Mouse (Mus musculus) stomach, postnatal 0 days (tissue): ENCODE measurements around the gene Isy1.

Experiments
- CTCF ChIP-seq: IDR thresholded peaks from 2 replicates; pipeline ENCODE4 v1.5.1; 2016; ENCODE audit warnings: antibody characterized with exemption, low read depth, mild to moderate bottlenecking, moderate library complexity
- EP300 ChIP-seq: optimal IDR thresholded peaks from 2 replicates; pipeline ENCODE3; 2016; ENCODE audit warnings: antibody characterized with exemption

DNA sequence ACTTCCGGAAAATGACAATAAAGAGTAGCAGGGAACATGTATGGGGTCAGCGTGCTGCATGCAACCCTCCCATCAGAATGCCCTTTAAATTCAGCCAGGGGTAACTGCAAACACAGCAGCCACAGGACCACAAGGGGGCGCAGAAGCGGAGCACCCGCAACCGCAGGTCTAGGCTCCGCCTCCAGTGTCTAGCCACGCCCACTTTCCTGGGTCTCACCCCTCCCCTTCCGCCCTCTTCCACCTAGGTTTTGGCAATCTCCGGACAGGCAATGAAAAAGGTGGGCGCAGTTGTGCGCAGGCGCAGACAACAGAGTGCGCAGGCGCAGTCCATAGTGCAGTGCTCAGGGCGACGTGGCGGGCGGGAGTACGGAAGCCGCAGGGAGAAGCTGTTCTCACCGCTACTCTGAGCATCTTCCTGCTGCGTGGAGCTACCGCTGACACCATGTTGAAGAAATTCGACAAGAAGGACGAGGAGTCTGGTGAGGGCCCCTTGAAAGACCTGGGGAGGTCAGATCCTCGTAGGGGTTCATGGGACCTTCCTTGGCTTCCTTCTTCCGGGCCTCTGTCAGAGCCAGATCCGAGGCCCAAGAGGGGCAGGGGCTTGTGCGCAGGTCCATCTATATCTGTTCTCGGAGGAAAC lies 49.1 kb upstream of the Isy1 start, which contains the start of gene Copg1:
- TF ChIP-seq CTCF (peak; percentile 99), EP300 (no peak)
